Mouse (Mus musculus) right cerebral cortex, postnatal 25 days (tissue): Measurements from ENCODE around the gene Camk1d.

ENCODE experiments used
- DNase-seq: peaks from one replicate; pipeline ENCODE4 v3.0.0; 2022

Gene Camk1d

DNA sequence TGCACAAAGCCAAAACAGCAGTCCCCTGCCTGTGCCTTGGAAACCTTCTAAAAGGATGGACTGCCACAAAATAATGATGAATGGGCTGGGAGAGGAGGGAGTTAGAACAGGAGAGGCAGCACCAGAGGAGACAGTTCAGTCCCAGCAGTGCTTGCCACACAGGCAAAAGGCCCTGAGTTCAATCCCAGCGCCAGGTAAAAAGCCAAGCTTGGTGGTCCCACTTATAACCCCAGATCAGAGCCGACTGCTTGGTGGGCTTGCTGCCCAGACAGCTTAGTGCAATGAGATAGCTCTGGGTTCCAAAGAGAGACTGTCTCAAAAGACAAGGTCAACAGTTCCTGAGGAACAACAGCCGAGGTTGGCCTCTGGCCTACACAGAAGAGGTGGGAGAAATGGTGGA is 58.0 kb downstream of the Camk1d start:
- DNase-seq = no peak

DNA sequence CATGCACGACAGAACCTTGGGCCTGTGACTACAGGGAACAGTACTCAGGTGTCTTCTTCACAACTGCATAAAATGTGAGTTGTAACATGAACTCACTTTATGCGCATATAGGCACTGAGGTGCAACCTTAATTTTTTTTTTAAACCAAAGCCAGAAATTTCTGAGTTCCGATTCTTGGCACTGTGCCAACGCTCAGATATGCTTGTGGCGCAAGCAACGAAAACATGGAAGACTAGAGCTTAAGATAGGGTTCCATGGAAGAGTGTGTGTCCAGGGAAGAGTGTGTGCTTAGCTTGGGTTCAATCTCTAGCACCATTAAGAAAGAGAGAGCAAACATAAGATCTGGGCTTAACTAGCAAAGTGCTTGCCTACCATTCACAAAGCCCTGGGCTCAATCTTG is 62.2 kb downstream of the Camk1d start:
- no peak for DNase-seq

DNA sequence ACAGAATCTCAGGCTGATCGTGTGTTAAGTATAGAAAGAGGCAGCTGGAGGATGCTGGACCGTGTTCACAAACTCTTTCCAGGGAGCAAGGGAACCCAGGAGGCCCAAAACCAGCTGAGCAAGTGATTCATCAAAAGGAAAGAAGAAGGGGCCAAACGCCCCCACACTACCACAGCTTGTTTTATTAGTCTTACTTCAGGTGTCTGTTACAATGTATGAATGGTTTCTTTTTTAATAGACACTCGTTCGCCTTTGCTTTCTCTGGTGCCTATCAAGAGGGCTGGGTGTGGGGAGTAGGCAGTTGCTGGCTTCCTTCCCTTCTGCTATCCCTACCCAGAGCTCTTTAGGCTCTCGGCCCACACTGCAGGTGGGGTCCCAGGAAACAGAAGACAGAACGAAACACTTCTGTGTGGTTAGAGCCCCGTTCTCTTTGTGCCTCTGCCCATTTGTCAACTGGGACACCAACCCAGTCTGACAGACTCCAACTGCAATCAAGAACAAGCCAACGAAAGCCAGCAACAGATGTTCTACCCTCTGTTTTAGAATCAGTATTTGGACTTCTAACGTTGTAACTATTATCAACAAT is 62.9 kb downstream of the Camk1d start:
- DNase-seq = no peak

DNA sequence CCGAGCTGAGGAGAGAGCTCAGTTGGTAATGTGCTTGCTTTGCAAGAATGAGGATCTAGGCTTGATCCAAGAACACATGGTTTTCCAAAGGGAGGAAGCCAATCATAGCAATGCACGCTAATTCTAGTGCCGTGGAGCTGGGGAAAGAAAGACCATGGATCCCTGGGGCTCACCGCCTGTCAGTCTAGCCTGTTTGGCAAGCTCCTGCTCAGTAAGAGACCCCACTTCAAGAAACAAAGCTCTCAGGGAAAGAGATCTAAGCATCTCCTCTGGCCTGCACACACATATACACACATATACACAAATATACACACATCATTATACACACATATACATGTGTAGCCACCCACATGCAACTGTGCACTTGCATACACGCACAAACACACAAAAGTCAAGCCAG is 65.1 kb downstream of the Camk1d start:
- no peak for DNase-seq

DNA sequence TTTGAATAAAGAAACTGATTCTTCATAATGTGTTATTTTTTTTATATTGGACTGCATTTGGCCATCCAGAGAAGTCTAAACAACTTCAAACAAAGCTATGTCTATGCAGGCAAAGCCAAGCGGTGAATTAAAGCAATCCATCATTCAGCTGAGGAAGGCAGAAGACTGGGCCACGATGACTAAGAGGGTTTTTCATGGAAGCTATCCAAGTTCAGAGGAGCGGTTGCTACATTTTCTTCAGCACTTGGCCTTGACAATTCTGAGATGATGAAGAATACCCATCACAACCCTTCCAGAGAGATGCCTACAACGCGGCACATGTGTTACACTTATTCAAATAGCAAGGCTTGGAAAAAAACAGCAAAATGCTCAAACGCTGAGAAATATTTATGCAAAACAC is 65.6 kb downstream of the Camk1d start:
- no peak for DNase-seq

DNA sequence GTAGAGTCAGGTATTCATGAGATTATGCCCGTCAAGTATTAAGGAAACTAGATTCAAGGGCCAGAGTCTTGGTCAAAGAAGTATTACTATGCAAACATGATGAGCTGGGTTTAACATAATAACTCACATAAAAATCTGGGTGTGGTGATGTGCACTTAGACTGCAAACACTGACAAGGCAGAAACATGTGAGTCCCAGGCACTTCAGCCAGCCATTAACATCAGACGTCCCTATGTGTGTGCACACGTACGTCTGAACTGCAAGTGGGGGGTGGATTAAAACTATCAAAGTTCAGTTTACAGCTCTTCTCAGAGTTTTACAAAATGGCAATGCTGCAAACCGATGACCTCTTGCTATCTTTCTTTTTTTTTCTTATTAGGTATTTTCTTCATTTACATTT is 68.0 kb downstream of the Camk1d start:
- no peak for DNase-seq

DNA sequence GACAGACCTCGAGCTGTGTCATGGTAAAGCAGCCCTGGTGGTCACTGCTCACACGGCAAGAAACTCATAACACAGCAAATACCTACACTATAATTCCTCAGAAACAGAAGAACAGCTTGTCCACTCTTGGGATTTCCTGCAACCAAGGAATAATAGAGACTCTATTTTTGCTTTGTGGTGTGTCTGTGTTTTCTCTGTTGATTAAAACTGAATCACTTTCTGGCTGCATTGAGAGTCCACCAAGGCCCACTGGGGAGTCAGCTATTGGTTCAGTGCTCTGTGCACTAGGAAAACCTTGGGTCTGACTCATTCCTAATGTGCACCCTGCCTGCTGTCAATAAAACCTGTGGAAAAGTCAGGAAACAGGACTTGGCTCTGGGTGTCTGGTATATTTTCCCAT is 68.7 kb downstream of the Camk1d start:
- no peak for DNase-seq

DNA sequence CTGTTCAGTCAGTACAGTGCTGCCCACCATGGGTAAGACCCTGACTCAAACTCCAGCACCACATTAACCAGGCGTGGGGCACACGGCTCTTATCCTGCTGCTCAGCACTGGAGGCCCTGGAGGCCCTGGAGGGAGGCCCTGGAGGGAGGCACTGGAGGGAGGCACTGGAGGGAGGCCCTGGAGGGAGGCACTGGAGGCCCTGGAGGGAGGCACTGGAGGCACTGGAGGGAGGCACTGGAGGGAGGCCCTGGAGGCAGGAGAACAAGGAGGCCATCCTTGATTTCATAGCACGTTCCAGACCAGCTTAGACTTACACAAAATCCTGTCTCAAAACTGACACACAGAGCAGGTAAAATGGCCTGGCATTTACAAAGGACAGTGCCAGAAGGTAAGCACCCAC is 70.4 kb downstream of the Camk1d start:
- no peak for DNase-seq

DNA sequence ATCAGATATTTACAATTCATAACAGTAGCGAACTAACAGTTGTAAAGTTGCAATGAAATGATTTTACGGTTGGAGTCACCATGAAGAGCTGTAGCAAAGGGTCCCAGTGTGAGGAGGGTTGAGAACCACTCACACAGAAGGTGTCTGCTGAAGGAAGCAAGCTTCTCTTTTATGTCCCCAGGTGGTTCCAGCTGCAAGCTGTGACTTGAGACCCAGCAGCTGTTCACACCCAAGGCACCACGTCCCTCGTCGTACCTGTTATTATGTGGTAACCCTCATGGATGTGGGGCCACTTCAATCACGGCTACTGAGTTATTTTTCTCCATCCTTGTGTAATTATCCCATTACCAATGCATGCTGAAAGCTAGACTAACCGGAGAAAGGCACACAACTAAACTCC is 71.1 kb downstream of the Camk1d start:
- no peak for DNase-seq

DNA sequence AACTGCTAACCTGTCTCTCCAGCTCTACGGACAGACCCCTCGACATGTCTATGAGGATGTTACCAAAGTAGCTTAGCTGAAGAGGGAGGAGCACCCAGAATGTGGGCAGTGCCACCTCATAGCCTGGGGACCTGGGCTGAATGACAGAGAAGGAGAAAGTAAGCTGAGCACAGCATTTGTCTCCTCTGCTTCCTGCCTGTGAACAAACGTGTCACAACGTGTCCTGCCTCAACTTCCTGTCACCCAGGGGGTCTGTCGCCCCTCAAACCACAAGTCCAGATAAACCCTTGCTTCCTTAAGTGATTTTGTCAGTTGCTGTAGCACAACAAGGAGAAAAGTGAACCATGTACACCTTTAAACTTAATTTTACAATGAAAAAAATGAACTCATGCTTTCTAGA is 71.7 kb downstream of the Camk1d start:
- DNase-seq = no peak

DNA sequence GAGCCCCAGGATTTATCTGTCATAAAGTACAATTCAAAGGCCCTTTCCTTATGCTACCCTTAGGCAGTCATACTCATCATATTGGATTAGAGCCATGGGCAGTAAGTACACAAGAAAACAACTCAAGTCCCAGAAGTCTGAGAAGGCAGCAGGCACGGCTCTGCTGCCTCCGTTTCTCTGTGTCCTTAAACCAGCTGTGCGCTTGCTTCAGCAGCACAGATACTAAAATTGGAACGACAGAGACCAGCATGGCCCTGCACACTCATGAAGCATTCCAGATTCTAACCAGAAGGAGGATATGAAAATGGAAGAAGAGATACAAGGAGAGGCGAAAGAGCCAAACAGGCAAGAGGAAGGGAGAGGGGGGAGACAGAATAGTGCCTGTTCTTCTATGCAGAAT is 72.6 kb downstream of the Camk1d start:
- DNase-seq = no peak

DNA sequence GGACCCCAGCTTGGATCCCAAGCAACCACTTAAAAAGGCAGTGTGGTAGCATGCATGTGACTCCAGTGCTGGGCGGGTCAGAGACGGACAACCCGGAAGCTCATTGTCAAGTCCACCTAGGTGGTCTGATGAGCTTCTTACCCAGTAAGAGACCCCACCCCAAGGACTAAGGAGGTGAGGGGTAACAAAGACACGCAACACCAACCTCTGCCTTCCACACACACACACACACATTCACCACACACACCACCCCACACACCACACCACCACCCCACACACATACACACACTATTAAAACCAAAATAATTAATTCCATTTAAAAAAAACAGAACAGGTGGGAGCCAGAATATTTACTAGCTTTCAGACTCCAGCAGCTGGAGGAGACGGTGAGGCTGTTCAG is 73.7 kb downstream of the Camk1d start:
- no peak for DNase-seq

DNA sequence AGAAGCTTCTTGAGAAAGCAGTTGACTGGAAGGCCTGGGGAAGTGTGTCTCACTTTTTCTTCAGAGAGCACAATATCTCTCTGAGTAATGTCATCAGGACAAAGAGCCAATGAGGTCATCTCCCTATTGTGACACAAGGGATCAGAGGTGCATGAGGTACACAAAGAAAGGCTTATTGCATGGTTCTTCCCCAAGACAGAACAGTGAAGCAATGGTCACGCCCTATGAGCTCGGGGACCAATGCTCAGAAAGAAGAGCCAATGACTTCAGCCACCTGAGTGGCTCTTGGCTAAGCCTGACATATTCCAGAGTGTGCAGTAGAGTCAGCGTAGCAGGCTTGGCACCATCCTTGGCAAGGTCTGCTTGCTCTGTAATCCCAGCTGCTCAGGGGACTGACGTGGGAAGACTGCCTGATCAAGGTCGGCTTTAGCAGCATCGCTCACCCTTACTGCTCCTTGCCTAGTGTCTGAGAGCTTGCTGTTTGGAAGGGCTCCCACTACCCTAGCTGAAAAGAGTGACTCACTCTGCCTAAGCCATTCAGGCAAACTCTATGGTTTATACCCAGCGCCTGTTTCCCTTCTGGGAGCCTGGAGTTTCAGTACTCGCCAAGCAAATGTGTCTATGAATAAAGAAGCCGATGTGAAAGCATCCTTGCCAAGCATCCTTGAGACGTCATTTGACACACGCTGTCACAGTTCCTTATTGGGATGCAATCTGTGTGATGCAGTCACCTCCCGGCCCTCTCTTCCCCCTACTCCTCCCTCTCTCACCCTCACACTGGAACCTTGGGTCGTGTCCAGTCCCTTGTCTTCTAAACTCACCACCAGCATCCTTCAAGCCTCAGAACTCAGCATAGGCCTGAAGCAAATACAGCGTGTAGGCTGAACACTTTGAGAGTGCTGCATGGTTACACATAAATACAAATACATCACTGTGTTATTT is 77.2 kb downstream of the Camk1d start:
- DNase-seq = peak; percentile 69

DNA sequence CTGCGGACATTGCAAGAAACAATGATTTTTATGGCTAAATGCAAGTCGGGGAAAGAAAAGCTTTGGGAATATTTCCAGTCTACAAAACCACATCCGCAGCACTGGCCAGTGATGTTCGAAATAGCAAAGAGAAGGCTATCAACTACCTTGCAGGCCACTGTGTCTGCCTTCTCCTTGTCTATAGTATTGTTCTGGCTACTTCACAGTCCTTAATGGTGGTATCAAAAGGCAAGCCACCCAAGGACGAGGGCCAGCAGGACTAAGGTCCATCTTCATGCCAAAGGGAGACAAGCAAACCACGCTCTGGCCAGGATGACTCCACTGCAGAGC is 82.0 kb downstream of the Camk1d start:
- no peak for DNase-seq

DNA sequence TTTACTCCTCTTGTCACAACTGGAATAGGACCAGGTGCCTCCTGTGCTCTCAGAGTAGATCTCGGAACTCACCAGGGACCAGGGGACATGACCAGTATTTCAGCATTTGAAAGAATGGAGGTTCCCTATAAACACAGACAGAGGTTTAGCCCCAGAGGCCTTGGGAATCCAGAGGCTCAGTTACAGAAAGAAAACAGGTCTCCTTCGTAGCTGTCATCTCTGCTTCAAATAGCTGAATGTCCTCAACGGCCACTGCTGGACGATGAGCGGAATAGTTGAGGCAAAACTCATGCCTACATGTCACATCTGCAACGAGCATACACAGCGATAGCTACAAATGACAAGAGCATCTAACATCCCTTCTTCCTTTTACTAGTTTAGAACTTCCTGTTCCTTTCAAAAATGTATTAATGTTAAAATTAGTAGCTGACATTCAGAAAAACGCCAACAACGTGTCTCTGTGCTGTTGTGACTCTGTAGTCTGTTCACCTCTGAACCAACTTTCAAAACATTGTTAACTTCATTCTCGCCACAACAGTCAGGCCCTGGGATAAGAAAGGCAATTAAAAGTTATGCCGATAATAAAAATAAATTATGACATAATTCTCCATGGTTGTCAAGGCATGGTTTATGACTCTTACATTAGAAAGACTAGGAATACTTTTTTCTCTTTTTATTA is 82.5 kb downstream of the Camk1d start:
- no peak for DNase-seq

DNA sequence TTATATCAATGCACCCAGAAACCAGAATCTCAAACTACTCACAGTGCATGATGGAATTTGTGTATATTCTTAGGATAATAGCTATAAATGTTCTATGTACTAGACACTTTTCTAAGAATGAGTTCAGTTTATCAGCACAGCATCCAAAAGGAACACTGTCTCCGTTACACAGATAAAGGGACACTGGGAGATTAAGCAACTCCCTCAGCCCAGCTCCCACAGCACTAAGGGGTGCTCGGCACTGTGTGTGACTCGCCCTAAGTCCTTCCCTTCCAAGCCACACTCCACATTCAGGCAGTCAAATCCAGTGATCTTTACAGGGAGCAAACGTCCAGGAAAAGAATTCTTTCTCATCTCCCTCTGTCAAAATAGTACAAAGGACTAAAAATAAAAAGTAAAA is 83.6 kb downstream of the Camk1d start:
- DNase-seq = no peak

DNA sequence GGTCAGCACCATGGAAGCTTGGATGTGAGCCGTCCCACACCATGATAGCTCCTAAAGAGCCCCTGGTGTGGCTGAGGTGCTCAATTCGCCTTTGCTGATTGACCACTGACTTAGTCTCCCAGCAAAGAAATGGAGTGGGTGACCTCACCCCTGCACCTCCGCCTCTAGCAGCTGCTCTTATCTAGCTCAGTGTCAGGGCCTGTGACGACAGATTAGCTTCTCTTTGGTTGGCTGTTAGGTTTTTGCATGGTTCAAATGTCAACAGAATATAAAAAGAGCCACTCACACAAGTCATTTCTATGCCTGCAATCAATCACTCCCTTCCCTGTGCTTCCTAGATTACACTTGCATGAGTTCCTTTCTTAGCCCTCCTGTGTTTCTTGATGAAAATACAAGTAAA is 89.9 kb downstream of the Camk1d start:
- DNase-seq = no peak

DNA sequence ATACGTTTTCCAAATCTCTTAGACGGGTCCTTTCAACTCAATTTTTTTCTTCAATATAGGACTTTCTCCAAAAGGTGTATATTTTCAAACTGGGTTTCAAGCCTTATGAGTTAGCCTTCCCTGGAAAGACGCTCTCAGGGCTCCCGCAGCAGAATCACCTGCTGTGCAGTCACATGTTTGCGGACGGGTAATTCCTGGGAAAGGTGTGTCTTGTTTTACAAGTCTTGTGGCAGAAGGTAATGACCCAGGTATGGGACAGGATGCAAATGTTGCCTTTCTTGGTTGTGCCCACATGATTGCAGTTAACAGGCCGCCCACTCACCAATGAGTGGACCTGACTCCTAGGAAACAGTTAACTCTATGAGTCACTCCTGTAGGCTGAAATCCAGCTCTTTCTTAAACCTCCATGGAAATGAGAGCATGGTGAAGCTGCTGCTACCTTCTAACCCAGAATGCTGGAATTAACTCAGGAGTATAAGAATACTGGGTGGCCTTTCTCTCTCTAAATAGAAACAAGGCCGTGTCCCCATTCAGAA is 95.9 kb downstream of the Camk1d start:
- DNase-seq = no peak

DNA sequence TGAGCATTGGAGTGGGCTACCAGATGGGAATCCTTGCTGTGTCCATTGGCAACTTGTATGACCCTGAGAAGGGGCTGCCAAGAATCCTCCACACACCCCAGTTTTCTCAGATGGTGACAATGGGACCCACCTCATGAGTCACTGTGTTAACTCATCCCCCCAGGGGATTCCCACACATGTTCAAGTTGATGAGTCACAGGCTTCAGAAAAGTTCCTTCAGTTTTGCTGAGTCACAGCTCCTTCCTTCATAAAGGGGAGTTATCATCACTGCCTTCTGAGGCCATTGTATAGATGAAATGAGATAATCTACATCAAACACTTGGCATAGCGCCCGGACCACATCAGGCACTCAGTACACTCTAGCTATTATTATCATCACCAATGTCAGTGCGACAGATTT is 99.4 kb downstream of the Camk1d start:
- DNase-seq = peak; percentile 63

DNA sequence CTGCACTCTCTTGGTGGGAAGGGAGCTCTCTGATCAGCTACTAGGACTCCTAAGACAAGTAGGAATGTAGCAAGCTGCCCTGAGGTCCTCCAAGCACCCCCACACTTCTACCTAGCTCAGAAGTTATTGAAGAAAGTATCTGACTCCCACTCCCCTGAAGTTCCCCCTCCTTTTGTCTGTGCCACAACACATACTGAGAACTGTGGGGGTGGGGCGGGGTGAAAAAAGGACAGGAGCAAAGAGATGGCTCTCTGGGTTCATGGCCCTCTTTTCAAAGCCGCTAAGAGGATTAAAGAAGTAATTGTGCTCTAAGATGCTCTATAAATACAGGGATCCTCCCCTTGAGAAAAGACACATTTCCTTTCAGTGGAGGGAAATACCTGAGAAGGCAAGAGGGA is 100.0 kb downstream of the Camk1d start:
- DNase-seq = no peak

DNA sequence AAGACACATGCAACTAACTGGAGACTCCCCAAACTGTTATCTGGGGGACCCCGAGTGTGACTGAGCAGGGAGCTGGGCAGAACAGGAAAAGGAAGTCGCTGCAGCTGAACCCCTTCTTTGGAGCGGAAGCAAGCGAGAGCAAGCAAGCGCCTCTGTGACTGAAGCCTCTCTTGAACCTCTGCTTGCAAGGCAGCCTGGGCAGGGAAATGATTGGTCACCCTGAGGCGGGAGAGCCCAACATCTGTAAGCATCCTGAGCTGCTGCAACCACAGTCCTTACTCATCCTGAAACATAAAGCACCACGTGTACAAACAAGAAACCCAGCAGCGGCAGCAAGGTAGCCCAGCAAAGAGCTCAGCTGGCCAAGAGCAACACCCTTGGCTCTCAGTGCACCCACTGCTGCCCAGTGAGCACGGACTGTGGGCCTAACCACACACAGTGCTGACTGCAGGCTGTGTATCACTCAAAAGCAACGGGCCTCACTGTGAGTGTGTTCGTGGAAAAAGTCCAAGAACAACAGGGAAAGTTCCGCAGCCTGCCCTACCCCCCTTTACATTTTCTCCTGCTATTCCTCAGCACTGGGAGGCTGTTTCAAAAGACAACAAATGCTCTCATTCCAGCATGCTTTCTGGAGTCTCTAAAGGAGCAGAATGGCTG is 100.5 kb downstream of the Camk1d start:
- no peak for DNase-seq

DNA sequence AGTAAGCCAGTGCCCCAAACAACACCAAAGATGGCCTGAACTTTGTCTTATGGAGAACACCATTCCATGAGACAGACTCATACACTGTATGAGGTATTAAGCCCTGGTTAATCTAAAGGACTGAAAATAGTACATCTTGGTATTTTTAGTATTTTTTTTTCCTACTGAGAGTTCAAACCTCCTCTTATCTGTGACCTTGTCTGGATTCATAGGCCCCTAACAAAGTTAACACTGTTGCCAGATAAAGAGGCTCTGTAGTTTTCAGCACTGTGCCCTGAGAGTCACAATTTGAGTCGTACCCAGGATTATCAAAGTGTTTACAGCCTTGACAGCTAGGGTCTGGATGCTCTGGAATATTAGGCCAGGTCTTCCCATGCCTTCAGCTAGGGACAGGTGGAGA is 102.7 kb downstream of the Camk1d start:
- DNase-seq = no peak

DNA sequence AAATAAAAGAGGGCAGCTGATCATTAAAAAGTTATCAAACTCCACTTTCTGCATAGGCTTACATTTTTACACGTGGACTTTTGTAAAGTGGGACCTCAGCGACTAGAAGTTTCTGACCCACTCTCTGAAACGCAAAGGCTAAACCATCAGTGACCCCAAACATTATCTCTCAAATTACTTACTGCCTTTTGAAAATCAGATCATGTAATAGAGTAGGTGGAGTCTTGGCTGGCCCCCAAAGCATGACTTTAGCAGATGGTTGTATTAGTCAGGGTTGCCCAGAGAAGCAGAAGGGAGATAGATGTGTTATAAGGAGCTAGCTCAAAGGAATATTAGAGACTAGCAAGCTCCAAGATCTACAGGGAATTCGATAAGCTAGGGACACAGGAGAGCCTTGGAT is 103.8 kb downstream of the Camk1d start:
- no peak for DNase-seq
